Mouse (Mus musculus): Measurements from ENCODE around the gene Rps27. TPM values are rescaled to one million over a fixed set of nuclear protein-coding genes. Genes with fewer than 3 reads are reported as not detected.

The Rps27 gene
- polyA plus RNA-seq, 1 experiment from 2014 or later: 574 TPM

GRCm38 (mm10) chr3:90224331-90224730 is 10.9 kb upstream of the Rps27 start:
- no peaks in the 10 kb centered on the region for H3K36me3 ChIP-seq (replicated peaks)
- H3K4me2 ChIP-seq: no peak overlapping the region
- no peak overlapping the region for H3K27ac ChIP-seq (replicated peaks)
- H3K9me3 ChIP-seq (replicated peaks): no peaks in the 10 kb centered on the region
- H3K27me3 ChIP-seq: no peaks in the 10 kb centered on the region
- WGBS (ENCODE audit: insufficient replicate concordance): 69% methylated on average over 10 of the region's 10 CpGs
- no peak overlapping the region for H3K9ac ChIP-seq
- peaks cover 33% of the 10 kb centered on the region for H3K4me1 ChIP-seq (replicated peaks)
- no peak for ATAC-seq (ENCODE audit: insufficient read depth)
- no peak overlapping the region for H3K4me3 ChIP-seq (replicated peaks)

DNA sequence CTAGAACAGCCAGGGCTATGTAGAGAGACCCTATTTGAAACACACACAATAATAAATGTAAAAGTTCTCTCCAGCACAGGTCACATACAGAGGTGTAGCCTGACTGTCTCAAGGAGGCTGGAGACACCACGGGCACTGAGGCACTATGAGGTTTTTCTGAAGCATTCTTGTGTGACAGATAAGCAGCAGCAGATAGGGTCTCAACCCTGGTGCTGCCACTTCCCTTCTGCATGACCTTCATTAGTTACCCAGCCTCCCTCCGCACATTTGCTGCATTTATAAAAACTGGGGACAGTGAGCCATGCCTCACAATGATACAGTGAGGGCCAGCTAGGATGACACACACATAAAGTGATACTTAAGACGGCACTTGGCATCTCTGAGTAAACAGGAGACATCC is 9.5 kb upstream of the Rps27 start:
- Histone ChIP-seq H3K27me3 (no peaks in the 10 kb centered on the region; the same call in 1 of the 2 replicates), H3K9ac (no peak overlapping the region), H3K4me2 (no peak overlapping the region), H3K4me3 (replicated peaks) (no peak overlapping the region), H3K27ac (replicated peaks) (no peak overlapping the region), H3K4me1 (replicated peaks) (peaks cover 33% of the 10 kb centered on the region), H3K9me3 (replicated peaks) (no peaks in the 10 kb centered on the region), H3K36me3 (replicated peaks) (no peaks in the 10 kb centered on the region)
- no peak for ATAC-seq (ENCODE audit: insufficient read depth)
- WGBS (ENCODE audit: insufficient replicate concordance): 23% methylated on average over 3 of the region's 3 CpGs

GRCm38 (mm10) chr3:90222455-90222854 is 9.0 kb upstream of the Rps27 start:
- Histone ChIP-seq H3K36me3 (replicated peaks) (no peaks in the 10 kb centered on the region), H3K9me3 (replicated peaks) (no peaks in the 10 kb centered on the region), H3K27ac (replicated peaks) (no peak overlapping the region), H3K27me3 (no peaks in the 10 kb centered on the region; the same call in 1 of the 2 replicates), H3K9ac (no peak overlapping the region), H3K4me2 (no peak overlapping the region), H3K4me3 (replicated peaks) (no peak overlapping the region), H3K4me1 (replicated peaks) (peaks cover 33% of the 10 kb centered on the region)
- WGBS (ENCODE audit: insufficient replicate concordance): 64% methylated on average over 4 of the region's 4 CpGs
- ATAC-seq (ENCODE audit: insufficient read depth): no peak

DNA sequence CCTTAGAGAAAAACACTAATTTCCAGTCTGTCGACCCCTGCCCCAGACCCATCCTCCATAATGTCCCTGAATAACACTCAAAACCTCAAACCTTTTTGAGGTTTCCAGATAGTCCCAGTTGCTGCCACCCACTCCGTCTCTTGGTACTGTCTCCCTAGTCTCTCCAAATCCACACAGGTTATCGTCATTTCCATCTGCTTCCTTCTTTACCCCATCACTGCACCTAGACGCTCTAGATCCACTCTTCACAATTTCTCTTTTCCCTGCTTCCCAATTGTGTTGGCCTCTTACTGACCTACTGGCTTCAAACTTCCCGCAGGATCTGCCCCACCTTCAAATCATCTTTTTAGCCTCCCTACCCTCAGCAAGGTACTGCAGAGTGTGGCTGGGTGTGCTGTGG is 7.7 kb upstream of the Rps27 start:
- Histone ChIP-seq H3K36me3 (replicated peaks) (no peaks in the 10 kb centered on the region), H3K27ac (replicated peaks) (no peak overlapping the region), H3K9ac (peak overlapping the region; percentile 62), H3K27me3 (no peaks in the 10 kb centered on the region; the same call in 1 of the 2 replicates), H3K4me1 (replicated peaks) (peaks cover 33% of the 10 kb centered on the region), H3K4me2 (peak overlapping the region; percentile 82), H3K4me3 (replicated peaks) (peak overlapping the region; percentile 59), H3K9me3 (replicated peaks) (no peaks in the 10 kb centered on the region)
- WGBS (ENCODE audit: insufficient replicate concordance): 15% methylated on average over 5 of the region's 5 CpGs
- ATAC-seq (ENCODE audit: insufficient read depth): no peak

- no peaks in the 10 kb centered on the region for H3K9me3 ChIP-seq (replicated peaks)
- peak overlapping the region; percentile 59; the same call in 1 of the 2 replicates for H3K27ac ChIP-seq (replicated peaks)
- H3K36me3 ChIP-seq (replicated peaks): no peaks in the 10 kb centered on the region
- H3K27me3 ChIP-seq: no peaks in the 10 kb centered on the region; the same call in 1 of the 2 replicates
- peak overlapping the region; percentile 59 for H3K4me3 ChIP-seq (replicated peaks)
- peaks cover 33% of the 10 kb centered on the region for H3K4me1 ChIP-seq (replicated peaks)
- peak; percentile 68; the same call in 1 of the 2 replicates for ATAC-seq (ENCODE audit: insufficient read depth)
- H3K4me2 ChIP-seq: peak overlapping the region; percentile 82
- H3K9ac ChIP-seq: peak overlapping the region; percentile 62
- WGBS (ENCODE audit: insufficient replicate concordance): under 1% methylated on average over 20 of the region's 20 CpGs
These were observed 7.1 kb upstream of the Rps27 start for GRCm38 (mm10) chr3:90220531-90220951.

GRCm38 (mm10) chr3:90220088-90220487 is 6.6 kb upstream of the Rps27 start:
- Histone ChIP-seq H3K27me3 (no peaks in the 10 kb centered on the region; the same call in 1 of the 2 replicates), H3K4me3 (replicated peaks) (peak overlapping the region; percentile 59), H3K4me1 (replicated peaks) (peaks cover 33% of the 10 kb centered on the region), H3K9ac (peak overlapping the region; percentile 62), H3K9me3 (replicated peaks) (no peaks in the 10 kb centered on the region), H3K27ac (replicated peaks) (peak overlapping the region; percentile 59; the same call in 1 of the 2 replicates), H3K4me2 (peak overlapping the region; percentile 82), H3K36me3 (replicated peaks) (no peaks in the 10 kb centered on the region)
- WGBS (ENCODE audit: insufficient replicate concordance): 11% methylated on average over 6 of the region's 6 CpGs
- ATAC-seq (ENCODE audit: insufficient read depth): peak; percentile 59; the same call in 1 of the 2 replicates

DNA sequence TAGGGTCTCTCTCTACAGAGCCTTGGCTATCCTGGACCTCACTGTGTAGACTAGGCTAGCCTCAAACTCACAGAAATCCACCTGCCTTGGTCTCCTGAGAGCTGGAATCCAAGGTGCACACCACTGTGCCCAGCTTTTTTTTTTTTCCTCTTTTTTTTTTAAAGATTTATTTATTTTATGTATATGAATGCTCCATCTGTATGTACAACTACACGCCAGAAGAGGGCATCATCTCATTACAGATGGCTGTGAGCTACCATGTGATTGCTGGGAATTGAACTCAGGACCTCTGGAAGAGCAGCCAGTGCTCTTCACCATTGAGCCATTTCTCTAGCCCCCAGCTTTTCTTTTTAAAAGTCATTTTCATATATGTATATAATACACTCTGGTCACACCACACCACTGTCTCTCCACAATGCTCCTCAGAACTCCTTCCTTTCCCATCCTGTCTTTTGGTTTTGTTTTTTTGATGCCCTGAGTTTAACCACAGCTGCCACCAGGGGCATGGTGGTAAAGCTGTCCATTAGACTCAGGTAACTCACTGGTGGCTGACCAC is 2.5 kb upstream of the Rps27 start:
- Histone ChIP-seq H3K36me3 (replicated peaks) (peaks cover 17% of the 10 kb centered on the region), H3K9me3 (replicated peaks) (no peaks in the 10 kb centered on the region), H3K4me1 (replicated peaks) (peaks cover 37% of the 10 kb centered on the region), H3K27ac (replicated peaks) (no peak overlapping the region), H3K4me3 (replicated peaks) (no peak overlapping the region), H3K4me2 (no peak overlapping the region), H3K9ac (no peak overlapping the region), H3K27me3 (no peaks in the 10 kb centered on the region; the same call in 1 of the 2 replicates)
- 22% methylated on average over 1 of the region's 1 CpGs for WGBS (ENCODE audit: insufficient replicate concordance)
- ATAC-seq (ENCODE audit: insufficient read depth): no peak

GRCm38 (mm10) chr3:90213956-90214684 is 669 bp upstream of the Rps27 start:
- 0 out of 2 replicates have a peak, but pooled peaks have one; percentile 32 for ATAC-seq (ENCODE audit: insufficient read depth)
- peak overlapping the region; percentile 70 for H3K4me3 ChIP-seq (replicated peaks)
- peaks cover 33% of the 10 kb centered on the region for H3K4me1 ChIP-seq (replicated peaks)
- H3K27ac ChIP-seq (replicated peaks): peak overlapping the region; percentile 35; the same call in 1 of the 2 replicates
- no peaks in the 10 kb centered on the region; the same call in 1 of the 2 replicates for H3K27me3 ChIP-seq
- H3K36me3 ChIP-seq (replicated peaks): peaks cover 35% of the 10 kb centered on the region
- peak overlapping the region; percentile 72; the same call in 1 of the 2 replicates for H3K9ac ChIP-seq
- no peaks in the 10 kb centered on the region for H3K9me3 ChIP-seq (replicated peaks)
- WGBS (ENCODE audit: insufficient replicate concordance): 15% methylated on average over 12 of the region's 12 CpGs
- H3K4me2 ChIP-seq: peak overlapping the region; percentile 87

- Histone ChIP-seq H3K27me3 (no peaks in the 10 kb centered on the region; the same call in 1 of the 2 replicates), H3K4me3 (replicated peaks) (peak overlapping the region; percentile 70), H3K4me1 (replicated peaks) (peaks cover 33% of the 10 kb centered on the region), H3K9me3 (replicated peaks) (no peaks in the 10 kb centered on the region), H3K36me3 (replicated peaks) (peaks cover 49% of the 10 kb centered on the region), H3K4me2 (peak overlapping the region; percentile 87), H3K27ac (replicated peaks) (peak overlapping the region; percentile 89), H3K9ac (peak overlapping the region; percentile 72)
- no peak for ATAC-seq (ENCODE audit: insufficient read depth)
- WGBS (ENCODE audit: insufficient replicate concordance): 3% methylated on average over 5 of the region's 5 CpGs
These were observed 728 bp downstream of the Rps27 start for GRCm38 (mm10) chr3:90212723-90213122.

DNA sequence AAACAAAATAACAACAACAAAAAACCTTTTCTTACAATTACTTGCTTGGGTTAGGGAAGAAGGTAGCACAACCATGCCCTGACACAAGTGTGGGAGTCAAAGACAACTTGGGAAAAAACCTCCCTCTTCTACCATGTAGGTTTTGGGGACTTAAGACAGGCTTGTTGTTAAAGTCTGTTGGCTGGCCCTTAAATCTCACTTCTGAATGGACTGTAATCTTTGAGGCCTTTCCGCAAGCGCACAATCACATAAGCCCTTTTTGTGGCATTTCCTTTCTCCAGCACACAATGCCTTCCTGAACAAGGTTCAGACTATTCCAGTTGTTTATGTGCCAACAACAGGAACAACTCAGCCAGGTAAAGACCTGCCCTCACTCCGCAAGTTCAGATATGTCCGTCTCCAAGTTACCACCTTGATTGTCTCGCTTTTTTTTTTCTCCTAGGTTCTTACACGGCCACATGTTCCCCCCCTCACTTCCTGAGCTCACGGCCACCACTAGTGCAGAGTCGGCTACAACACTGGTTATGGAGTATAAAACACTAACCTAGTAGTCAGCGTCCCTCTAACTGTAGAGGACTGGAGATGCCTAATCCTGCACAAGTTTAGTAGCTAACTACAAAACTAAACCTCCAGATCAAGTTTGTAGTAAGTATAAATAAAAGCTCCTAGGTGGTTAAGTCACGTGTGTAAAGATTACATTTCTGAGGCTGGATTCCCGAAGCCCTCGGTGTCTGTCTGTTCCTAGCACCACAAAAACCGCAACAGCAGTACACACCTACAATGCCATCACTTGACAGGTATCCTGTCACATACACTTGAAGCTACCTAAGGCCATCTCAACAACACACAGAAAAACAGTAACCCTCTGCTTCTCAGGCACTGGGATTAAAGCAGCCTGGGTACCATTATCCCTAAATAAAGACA is 1.7 kb downstream of the Rps27 start:
- Histone ChIP-seq H3K27me3 (no peaks in the 10 kb centered on the region), H3K36me3 (replicated peaks) (peaks cover 56% of the 10 kb centered on the region), H3K27ac (replicated peaks) (peak overlapping the region; percentile 24; the same call in 1 of the 2 replicates), H3K9ac (peak overlapping the region; percentile 72), H3K9me3 (replicated peaks) (no peaks in the 10 kb centered on the region), H3K4me1 (replicated peaks) (peaks cover 33% of the 10 kb centered on the region), H3K4me2 (peak overlapping the region; percentile 87), H3K4me3 (replicated peaks) (peak overlapping the region; percentile 70)
- WGBS (ENCODE audit: insufficient replicate concordance): 38% methylated on average over 13 of the region's 13 CpGs
- ATAC-seq (ENCODE audit: insufficient read depth): no peak

Measured in liver, embryonic 15.5 days (tissue).